Mouse (Mus musculus) hindbrain, embryonic 13.5 days (tissue): ENCODE measurements at regions not wholly inside any gene's neighbourhood (a gene's known extent, or its start where the extent isn't known, plus 50 kb on each side); places are given as distances from the start of the nearest gene placed in this dataset.

ENCODE experiments used
- ATAC-seq: fragments of 200-750 bp; cut with Nextera tagmentation; 2 replicates; pipeline ENCODE4 v1.8.0; 2017; ENCODE audit warnings: moderate TSS enrichment; ENCODE audit not compliant: low FRiP score
- H3K27ac ChIP-seq: fragments of 300-500 bp; sonication (generic); 2 replicates; pipeline ENCODE4 v1.5.1; 2015; ENCODE audit warnings: inconsistent platforms, mild to moderate bottlenecking, moderate library complexity
- H3K27me3 ChIP-seq: fragments of 300-500 bp; sonication (generic); 2 replicates; pipeline ENCODE4 v1.6.1; 2015; ENCODE audit warnings: mild to moderate bottlenecking, inconsistent platforms
- H3K36me3 ChIP-seq: fragments of 300-500 bp; sonication (generic); 2 replicates; pipeline ENCODE4 v1.6.1; 2015; ENCODE audit warnings: mild to moderate bottlenecking, inconsistent platforms
- H3K4me1 ChIP-seq: fragments of 300-500 bp; sonication (generic); replicated peaks from 2 replicates; pipeline ENCODE4 v1.6.1; 2015; ENCODE audit warnings: inconsistent platforms
- H3K4me2 ChIP-seq: fragments of 300-500 bp; sonication (generic); 2 replicates; pipeline ENCODE4 v1.6.1; 2015; ENCODE audit warnings: inconsistent platforms, mild to moderate bottlenecking, moderate library complexity
- H3K4me3 ChIP-seq: fragments of 300-500 bp; sonication (generic); 2 replicates; pipeline ENCODE4 v1.5.1; 2015; ENCODE audit warnings: mild to moderate bottlenecking, inconsistent platforms
- H3K9ac ChIP-seq: fragments of 300-500 bp; sonication (generic); 2 replicates; pipeline ENCODE4 v1.6.1; 2015; ENCODE audit warnings: mild to moderate bottlenecking, inconsistent platforms
- H3K9me3 ChIP-seq: fragments of 300-500 bp; sonication (generic); 2 replicates; pipeline ENCODE4 v1.6.1; 2016; ENCODE audit warnings: inconsistent platforms
- WGBS: fragments of 180-500 bp; shearing (Covaris S2); methylation state at CpG from one replicate; pipeline ENCODE4 v1.1.7; 2015; 5-methylcytosine and 5-hydroxymethylcytosine counted together

- no peak overlapping the region for H3K9ac ChIP-seq
- H3K36me3 ChIP-seq: no peaks in the 10 kb centered on the region
- H3K27me3 ChIP-seq: no peaks in the 10 kb centered on the region
- no peak for ATAC-seq
- H3K4me3 ChIP-seq: no peak overlapping the region
- 53% methylated on average over 7 of the region's 7 CpGs for WGBS
- H3K4me2 ChIP-seq: no peak overlapping the region
- no peak overlapping the region for H3K27ac ChIP-seq
- no peaks in the 10 kb centered on the region for H3K9me3 ChIP-seq
- H3K4me1 ChIP-seq: peaks cover 7% of the 10 kb centered on the region
Observed at GRCm38 (mm10) chr8:24353842-24354241, 371.8 kb downstream of the Adam3 start.

GRCm38 (mm10) chr8:24352322-24352721 lies 373.3 kb downstream of the Adam3 start:
- ATAC-seq: no peak

GRCm38 (mm10) chr8:24351760-24352159 lies 373.9 kb downstream of the Adam3 start:
- H3K27me3 ChIP-seq: no peaks in the 10 kb centered on the region
- H3K9ac ChIP-seq: no peak overlapping the region
- H3K36me3 ChIP-seq: no peaks in the 10 kb centered on the region
- no peak overlapping the region for H3K4me2 ChIP-seq
- no peak overlapping the region for H3K4me3 ChIP-seq
- H3K9me3 ChIP-seq: no peaks in the 10 kb centered on the region
- 43% methylated on average over 6 of the region's 6 CpGs for WGBS
- peaks cover 7% of the 10 kb centered on the region for H3K4me1 ChIP-seq
- no peak for ATAC-seq
- no peak overlapping the region for H3K27ac ChIP-seq

More at GRCm38 (mm10) chr8:24352322-24352721, 373.3 kb downstream of the Adam3 start:
- H3K9ac ChIP-seq: no peak overlapping the region
- H3K27ac ChIP-seq: no peak overlapping the region
- H3K9me3 ChIP-seq: no peaks in the 10 kb centered on the region
- H3K36me3 ChIP-seq: no peaks in the 10 kb centered on the region
- no peak overlapping the region for H3K4me2 ChIP-seq
- peaks cover 7% of the 10 kb centered on the region for H3K4me1 ChIP-seq
- no peaks in the 10 kb centered on the region for H3K27me3 ChIP-seq
- H3K4me3 ChIP-seq: no peak overlapping the region
- WGBS: 71% methylated on average over 9 of the region's 9 CpGs

- no peaks in the 10 kb centered on the region for H3K36me3 ChIP-seq
- H3K4me3 ChIP-seq: no peak overlapping the region
- H3K27ac ChIP-seq: no peak overlapping the region
- no peak for ATAC-seq
- H3K4me1 ChIP-seq: no peaks in the 10 kb centered on the region
- H3K27me3 ChIP-seq: no peaks in the 10 kb centered on the region
- WGBS: 74% methylated on average over 6 of the region's 6 CpGs
- no peak overlapping the region for H3K9ac ChIP-seq
- no peaks in the 10 kb centered on the region for H3K9me3 ChIP-seq
- H3K4me2 ChIP-seq: no peak overlapping the region
Observed at GRCm38 (mm10) chr8:24346390-24347113, 379.1 kb downstream of the Adam3 start.

- no peak for ATAC-seq
- H3K27ac ChIP-seq: no peak overlapping the region
- no peak overlapping the region for H3K4me2 ChIP-seq
- no peaks in the 10 kb centered on the region for H3K27me3 ChIP-seq
- WGBS: 94% methylated on average over 9 of the region's 9 CpGs
- H3K36me3 ChIP-seq: no peaks in the 10 kb centered on the region
- no peaks in the 10 kb centered on the region for H3K9me3 ChIP-seq
- no peak overlapping the region for H3K9ac ChIP-seq
- peaks cover 6% of the 10 kb centered on the region for H3K4me1 ChIP-seq
- H3K4me3 ChIP-seq: no peak overlapping the region
Observed at GRCm38 (mm10) chr8:24338694-24339093, 387.0 kb downstream of the Adam3 start.

GRCm38 (mm10) chr8:24337635-24338034 lies 388.0 kb downstream of the Adam3 start:
- Histone ChIP-seq H3K4me1 (peaks cover 6% of the 10 kb centered on the region), H3K9me3 (no peaks in the 10 kb centered on the region), H3K27ac (no peak overlapping the region), H3K9ac (no peak overlapping the region), H3K27me3 (no peaks in the 10 kb centered on the region), H3K4me2 (no peak overlapping the region), H3K4me3 (no peak overlapping the region), H3K36me3 (no peaks in the 10 kb centered on the region)
- WGBS: 51% methylated on average over 6 of the region's 6 CpGs
- no peak for ATAC-seq

DNA sequence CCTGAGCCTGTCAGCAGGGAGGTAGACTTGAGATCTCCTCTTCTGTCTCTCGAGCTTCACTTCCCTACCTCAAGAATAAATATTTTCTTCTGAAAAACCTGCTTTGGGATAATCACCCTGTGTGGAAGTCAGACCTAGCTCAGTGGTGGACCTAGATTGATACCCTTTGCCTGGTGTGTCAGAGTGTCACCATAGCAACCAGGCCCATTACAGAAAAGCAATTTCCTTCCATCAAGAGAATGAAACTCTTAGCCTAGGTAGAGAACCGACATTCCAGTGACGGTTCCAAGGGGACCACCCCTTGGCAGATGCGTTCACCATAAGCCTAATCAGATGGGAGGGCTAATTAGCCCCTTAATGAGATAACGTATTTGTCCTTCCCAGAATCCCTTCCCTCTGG lies 389.9 kb downstream of the Adam3 start:
- Histone ChIP-seq H3K9ac (no peak overlapping the region), H3K4me2 (no peak overlapping the region), H3K27me3 (no peaks in the 10 kb centered on the region), H3K4me3 (no peak overlapping the region), H3K36me3 (no peaks in the 10 kb centered on the region), H3K27ac (no peak overlapping the region), H3K9me3 (no peaks in the 10 kb centered on the region), H3K4me1 (peaks cover 6% of the 10 kb centered on the region)
- WGBS: 35% methylated on average over 5 of the region's 5 CpGs
- ATAC-seq: no peak

GRCm38 (mm10) chr8:24333705-24334104 lies 391.9 kb downstream of the Adam3 start:
- no peak overlapping the region for H3K4me2 ChIP-seq
- peaks cover 6% of the 10 kb centered on the region for H3K4me1 ChIP-seq
- no peak for ATAC-seq
- H3K27ac ChIP-seq: no peak overlapping the region
- no peaks in the 10 kb centered on the region for H3K36me3 ChIP-seq
- no peaks in the 10 kb centered on the region for H3K27me3 ChIP-seq
- H3K9ac ChIP-seq: no peak overlapping the region
- no peaks in the 10 kb centered on the region for H3K9me3 ChIP-seq
- no peak overlapping the region for H3K4me3 ChIP-seq
- 87% methylated on average over 4 of the region's 4 CpGs for WGBS

- WGBS: 65% methylated on average over 4 of the region's 4 CpGs
- no peak overlapping the region for H3K4me2 ChIP-seq
- no peaks in the 10 kb centered on the region for H3K4me1 ChIP-seq
Observed at GRCm38 (mm10) chr8:24310893-24311292, 414.8 kb downstream of the Adam3 start.

DNA sequence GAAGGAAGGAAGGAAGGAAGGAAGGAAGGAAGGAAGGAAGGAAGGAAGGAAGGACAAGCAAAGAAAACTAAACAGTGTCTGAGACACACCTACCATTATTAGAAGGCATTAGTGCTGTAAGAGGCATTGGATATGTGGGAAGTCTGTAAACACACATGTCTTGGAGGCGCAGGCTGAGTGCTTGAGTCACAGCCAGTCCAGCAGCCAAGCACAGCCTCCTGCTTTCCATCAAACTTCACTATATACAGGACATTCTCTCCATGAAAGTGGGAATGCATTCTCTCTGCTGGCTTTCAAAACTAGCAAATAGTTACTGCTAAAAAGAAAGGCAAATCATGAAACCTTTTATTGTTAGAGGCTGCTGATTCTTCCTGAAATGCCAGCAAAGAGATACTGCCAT lies 431.1 kb downstream of the Adam3 start:
- Histone ChIP-seq H3K27ac (no peak overlapping the region), H3K9ac (no peak overlapping the region), H3K4me1 (peaks cover 4% of the 10 kb centered on the region; the same call in 1 of the 2 replicates), H3K36me3 (no peaks in the 10 kb centered on the region), H3K27me3 (no peaks in the 10 kb centered on the region), H3K9me3 (peaks cover 5% of the 10 kb centered on the region; the same call in 1 of the 2 replicates), H3K4me2 (no peak overlapping the region), H3K4me3 (no peak overlapping the region)
- no peak for ATAC-seq
- WGBS: 90% methylated on average over 1 of the region's 1 CpGs

More at GRCm38 (mm10) chr8:24310893-24311292, 414.8 kb downstream of the Adam3 start:
- H3K36me3 ChIP-seq: no peaks in the 10 kb centered on the region
- no peak overlapping the region for H3K4me3 ChIP-seq
- no peaks in the 10 kb centered on the region for H3K27me3 ChIP-seq
- no peaks in the 10 kb centered on the region for H3K9me3 ChIP-seq
- no peak overlapping the region for H3K27ac ChIP-seq
- ATAC-seq: no peak
- H3K9ac ChIP-seq: no peak overlapping the region

DNA sequence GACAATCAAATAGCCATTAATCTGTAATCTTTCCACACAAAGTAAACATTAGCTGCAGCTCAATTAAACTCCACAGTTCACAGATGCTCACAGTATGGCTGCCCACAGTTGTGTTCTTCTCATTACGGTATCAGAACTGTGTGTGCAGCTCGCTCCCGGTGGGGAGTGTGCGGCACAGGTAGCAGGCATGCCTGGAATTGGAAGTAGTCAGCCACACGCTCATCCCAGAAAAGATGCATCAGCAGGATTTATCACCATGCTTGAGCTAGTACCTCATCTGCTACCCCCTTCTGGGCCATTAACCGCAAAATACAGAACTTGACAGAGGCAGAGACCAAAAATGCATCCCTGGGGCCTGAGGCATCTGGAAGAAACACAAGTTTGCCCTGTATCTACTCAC lies 437.8 kb downstream of the Adam3 start:
- Histone ChIP-seq H3K9me3 (peaks cover 5% of the 10 kb centered on the region; the same call in 1 of the 2 replicates), H3K27me3 (no peaks in the 10 kb centered on the region), H3K4me3 (no peak overlapping the region), H3K27ac (no peak overlapping the region), H3K9ac (no peak overlapping the region), H3K36me3 (no peaks in the 10 kb centered on the region), H3K4me1 (no peaks in the 10 kb centered on the region; the same call in 1 of the 2 replicates), H3K4me2 (no peak overlapping the region)
- 63% methylated on average over 6 of the region's 6 CpGs for WGBS
- ATAC-seq: no peak

- H3K4me1 ChIP-seq: no peaks in the 10 kb centered on the region; the same call in 1 of the 2 replicates
- no peak overlapping the region for H3K9ac ChIP-seq
- no peak overlapping the region for H3K4me3 ChIP-seq
- no peaks in the 10 kb centered on the region for H3K9me3 ChIP-seq
- no peaks in the 10 kb centered on the region for H3K27me3 ChIP-seq
- no peak for ATAC-seq
- no peak overlapping the region for H3K27ac ChIP-seq
- H3K36me3 ChIP-seq: no peaks in the 10 kb centered on the region
- 88% methylated on average over 2 of the region's 2 CpGs for WGBS
- no peak overlapping the region for H3K4me2 ChIP-seq
Observed at GRCm38 (mm10) chr8:24284966-24285365, 440.7 kb downstream of the Adam3 start.

- H3K36me3 ChIP-seq: no peaks in the 10 kb centered on the region
- no peaks in the 10 kb centered on the region for H3K9me3 ChIP-seq
- no peak overlapping the region for H3K9ac ChIP-seq
- H3K4me3 ChIP-seq: no peak overlapping the region
- no peak for ATAC-seq
- no peak overlapping the region for H3K27ac ChIP-seq
- H3K27me3 ChIP-seq: no peaks in the 10 kb centered on the region
- H3K4me1 ChIP-seq: no peaks in the 10 kb centered on the region; the same call in 1 of the 2 replicates
- WGBS: 54% methylated on average over 3 of the region's 3 CpGs
- H3K4me2 ChIP-seq: no peak overlapping the region
Observed at GRCm38 (mm10) chr8:24283901-24284405, 441.7 kb downstream of the Adam3 start.
